Mouse (Mus musculus) retina, postnatal 7 days (tissue): ENCODE data around the gene Ggt6.

Experiments
- DNase-seq: peaks from one replicate; pipeline ENCODE4 v3.0.0-alpha.2; 2012; ENCODE audit warnings: low read depth, low spot score

The Ggt6 gene

GRCm38 (mm10) chr11:72473540-72473939 is 38.2 kb downstream of the Ggt6 start:
- DNase-seq = no peak

DNA sequence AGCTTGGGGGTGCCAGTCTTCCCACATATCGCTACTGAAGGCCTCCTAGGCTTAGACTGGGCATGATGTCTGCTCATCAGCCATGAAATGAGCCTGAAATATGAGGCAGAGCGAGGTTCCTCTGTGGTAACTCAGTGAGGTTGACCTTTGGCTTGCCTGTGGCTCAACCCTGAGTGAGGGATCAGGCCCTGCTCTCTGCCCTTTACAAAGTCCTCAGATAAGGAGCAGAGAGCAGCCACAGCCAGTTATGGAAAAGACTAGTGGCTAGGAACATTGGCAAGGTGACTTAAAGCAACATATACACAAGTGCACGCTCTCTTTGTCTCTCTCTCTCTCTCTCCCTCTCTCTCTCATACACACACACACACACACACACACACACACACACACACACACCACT is 39.6 kb downstream of the Ggt6 start:
- no peak for DNase-seq

DNA sequence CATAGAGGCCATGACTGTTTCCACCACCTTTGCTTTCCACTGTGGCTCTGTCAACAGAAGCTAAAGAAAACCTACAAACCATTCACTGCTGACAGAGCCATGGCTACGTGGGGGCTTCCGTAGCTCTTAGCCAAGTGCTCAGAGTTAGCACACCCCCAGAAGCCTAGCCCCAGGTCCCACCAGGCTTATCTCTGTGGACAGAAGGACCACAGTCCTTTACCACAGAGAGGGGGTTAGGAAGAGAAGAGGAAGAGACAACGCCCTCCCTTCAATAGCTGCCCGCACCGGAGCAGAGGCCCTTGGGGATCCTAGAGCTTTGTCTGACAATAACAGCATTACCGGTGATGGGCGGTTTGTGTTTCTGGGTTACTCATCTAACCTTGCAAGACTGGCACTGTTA is 40.1 kb downstream of the Ggt6 start:
- no peak for DNase-seq

DNA sequence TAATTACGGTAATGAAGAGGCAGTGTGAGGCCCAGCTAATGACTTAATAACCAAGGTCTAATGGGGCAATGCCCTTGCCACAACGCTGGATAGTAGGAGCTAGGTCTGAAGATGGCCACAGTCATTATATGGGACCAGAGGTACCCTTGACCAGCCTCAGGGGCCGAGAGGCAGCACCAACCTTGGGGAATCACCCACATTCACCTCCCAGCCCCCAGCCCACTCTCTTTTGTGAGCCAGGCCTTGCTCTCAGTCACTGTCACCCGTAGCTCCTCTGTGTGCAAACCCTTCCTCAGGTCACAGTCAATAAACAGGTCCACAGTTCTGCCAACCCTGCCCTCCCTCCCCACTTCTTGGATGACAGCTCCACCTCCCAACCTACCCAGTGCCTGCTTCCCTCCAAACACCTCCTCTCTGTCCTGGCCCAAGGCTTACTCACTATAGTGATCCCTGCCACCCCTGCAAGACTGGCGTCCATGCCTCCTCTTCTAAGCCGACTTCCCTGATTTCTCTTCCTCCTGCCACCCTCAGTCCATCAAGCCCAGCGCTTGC is 40.8 kb downstream of the Ggt6 start:
- no peak for DNase-seq

DNA sequence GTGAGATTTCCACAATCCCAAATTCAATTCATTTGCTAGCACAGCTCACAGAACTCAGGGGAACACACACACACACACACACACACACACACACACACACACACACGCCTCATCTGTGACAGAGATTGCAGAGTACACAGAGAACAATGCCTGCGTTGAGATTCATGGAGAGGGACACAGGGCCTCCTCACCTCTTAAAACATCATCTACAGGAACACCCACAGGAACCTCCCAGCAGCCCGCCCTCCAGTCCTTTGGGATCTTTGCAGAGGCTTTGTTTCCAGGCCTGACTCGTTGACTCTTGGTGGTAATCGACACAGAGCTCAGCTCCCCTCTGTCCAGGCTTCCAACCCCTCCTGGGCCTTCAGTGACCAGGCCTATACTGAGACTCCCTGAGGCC is 41.9 kb downstream of the Ggt6 start:
- no peak for DNase-seq

- DNase-seq = no peak
These were observed 42.3 kb downstream of the Ggt6 start for GRCm38 (mm10) chr11:72477653-72478052.

GRCm38 (mm10) chr11:72478228-72478627 is 42.9 kb downstream of the Ggt6 start:
- no peak for DNase-seq

DNA sequence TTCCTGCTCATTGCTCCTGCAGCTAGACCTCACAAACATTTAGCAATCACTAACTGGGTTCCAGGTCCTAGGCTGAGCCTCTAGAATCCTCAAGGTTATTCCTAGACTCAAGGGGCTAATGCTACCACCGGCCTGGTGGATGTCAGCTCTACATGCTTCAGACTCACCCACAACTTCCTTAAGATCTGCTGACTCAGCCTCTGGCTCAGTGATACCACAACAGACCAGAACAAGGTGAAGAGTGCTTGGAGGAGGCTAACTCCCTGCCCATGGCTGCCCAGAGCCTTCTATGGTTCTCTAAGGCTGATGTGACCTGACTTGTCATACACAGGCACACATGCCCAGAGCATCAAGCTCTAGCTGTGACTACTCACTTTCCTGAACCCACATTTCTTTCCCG is 44.2 kb downstream of the Ggt6 start:
- no peak for DNase-seq

DNA sequence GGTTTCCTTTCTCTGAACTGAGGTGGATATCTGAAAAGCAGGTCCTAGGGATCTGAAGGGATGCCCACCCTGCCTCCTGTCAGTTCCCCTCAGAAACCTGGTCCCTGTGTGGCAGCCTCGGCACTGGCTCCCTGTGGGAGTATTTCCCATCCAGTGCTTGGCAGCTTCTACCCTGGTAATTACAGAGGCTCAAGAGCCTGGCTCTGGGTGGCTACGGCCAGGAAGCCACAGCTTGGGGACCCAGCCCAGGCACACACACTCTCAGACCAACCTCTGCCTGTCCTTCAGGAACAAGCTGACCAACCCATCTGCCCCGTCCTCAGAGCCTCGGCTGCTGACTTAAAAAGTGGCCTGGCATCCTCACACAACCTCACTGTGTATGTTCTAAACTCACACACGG is 46.0 kb downstream of the Ggt6 start:
- DNase-seq = no peak

- no peak for DNase-seq
These were observed 46.6 kb downstream of the Ggt6 start for GRCm38 (mm10) chr11:72481952-72482351.

GRCm38 (mm10) chr11:72484549-72484948 is 49.2 kb downstream of the Ggt6 start:
- no peak for DNase-seq

GRCm38 (mm10) chr11:72485157-72485556 is 49.8 kb downstream of the Ggt6 start:
- DNase-seq = no peak

DNA sequence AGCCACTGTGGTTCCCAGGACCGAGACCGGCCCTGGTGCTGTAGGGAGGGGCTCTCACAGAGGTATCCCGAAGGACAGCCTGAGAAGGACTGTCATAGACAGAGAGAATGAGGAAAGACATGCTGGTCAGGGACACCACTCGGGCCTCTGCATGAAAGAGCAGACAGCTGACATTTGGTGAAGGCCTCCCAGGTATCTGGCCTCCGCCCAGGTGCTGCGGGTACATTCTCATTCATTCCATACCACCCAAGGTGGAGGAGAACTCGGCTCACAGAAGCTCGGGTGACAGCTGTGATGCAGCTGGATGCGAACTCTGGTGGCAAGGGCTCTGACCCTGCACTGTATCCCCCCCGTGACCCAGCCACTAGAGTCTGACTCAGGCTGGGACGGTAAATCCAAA is 50.6 kb downstream of the Ggt6 start:
- DNase-seq = no peak

GRCm38 (mm10) chr11:72487171-72487570 is 51.8 kb downstream of the Ggt6 start:
- no peak for DNase-seq

DNA sequence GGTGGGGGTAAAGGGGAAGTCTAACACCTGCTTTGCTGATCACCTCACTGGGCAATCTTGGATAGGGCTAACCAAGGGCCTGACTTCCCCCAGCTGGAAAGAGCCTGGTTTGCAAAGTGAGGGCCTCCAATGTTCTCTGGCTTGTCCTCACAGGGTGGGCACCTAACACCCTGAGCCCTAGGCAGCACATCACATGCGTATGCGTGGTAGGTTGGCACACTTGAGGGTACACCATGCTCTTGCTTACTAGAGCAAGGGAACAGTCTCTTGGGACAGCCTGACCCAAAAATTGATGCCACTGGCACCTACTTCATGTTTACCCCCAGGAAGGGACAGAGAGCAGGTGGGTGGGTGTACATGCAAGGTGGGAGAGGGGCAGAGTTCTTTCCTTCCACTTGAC is 52.4 kb downstream of the Ggt6 start:
- no peak for DNase-seq
